Mouse (Mus musculus) right cerebral cortex, postnatal 4 days (tissue): Measurements from ENCODE around the gene Tmem63b.

Experiments
- DNase-seq: peaks from one replicate; pipeline ENCODE4 v3.0.0-alpha.2; 2022

The Tmem63b gene

GRCm38 (mm10) chr17:45686716-45687115 lies at the start of gene Tmem63b:
Tmem63b (minus strand) TSS chr17:45686905.
- no peak for DNase-seq

GRCm38 (mm10) chr17:45735382-45736310 lies 48.9 kb upstream of the Tmem63b start:
- DNase-seq, result peak; percentile 93

GRCm38 (mm10) chr17:45734881-45735280 lies 48.2 kb upstream of the Tmem63b start:
- no peak for DNase-seq

GRCm38 (mm10) chr17:45734333-45734732 lies 47.6 kb upstream of the Tmem63b start:
- no peak for DNase-seq

GRCm38 (mm10) chr17:45733735-45734301 lies 47.1 kb upstream of the Tmem63b start, which contains the start of gene 1600014C23Rik:
1600014C23Rik (minus strand) TSS chr17:45733844.
- peak; percentile 80 for DNase-seq

- DNase-seq, result no peak
These were observed 46.5 kb upstream of the Tmem63b start for GRCm38 (mm10) chr17:45733038-45733734.

- peak; percentile 89 for DNase-seq
These were observed 44.6 kb upstream of the Tmem63b start for GRCm38 (mm10) chr17:45731172-45731864.

- no peak for DNase-seq
These were observed 44.0 kb upstream of the Tmem63b start for GRCm38 (mm10) chr17:45730696-45731095.

GRCm38 (mm10) chr17:45729387-45729786 lies 42.7 kb upstream of the Tmem63b start:
- DNase-seq, result no peak

GRCm38 (mm10) chr17:45727983-45728723 lies 41.4 kb upstream of the Tmem63b start:
- DNase-seq, result no peak

- DNase-seq, result no peak
These were observed 40.8 kb upstream of the Tmem63b start for GRCm38 (mm10) chr17:45727481-45727880.

GRCm38 (mm10) chr17:45726249-45726648 lies 39.5 kb upstream of the Tmem63b start:
- no peak for DNase-seq

- DNase-seq, result no peak
These were observed 37.8 kb upstream of the Tmem63b start for GRCm38 (mm10) chr17:45724574-45724921.

- peak; percentile 94 for DNase-seq
These were observed 37.2 kb upstream of the Tmem63b start for GRCm38 (mm10) chr17:45723732-45724573.

GRCm38 (mm10) chr17:45718323-45718722 lies 31.6 kb upstream of the Tmem63b start:
- peak; percentile 68 for DNase-seq

GRCm38 (mm10) chr17:45711525-45711924 lies 24.8 kb upstream of the Tmem63b start:
- no peak for DNase-seq

- no peak for DNase-seq
These were observed 23.7 kb upstream of the Tmem63b start for GRCm38 (mm10) chr17:45710407-45710806.

- no peak for DNase-seq
These were observed 23.1 kb upstream of the Tmem63b start for GRCm38 (mm10) chr17:45709829-45710228.

GRCm38 (mm10) chr17:45708179-45708578 lies 21.5 kb upstream of the Tmem63b start:
- no peak for DNase-seq

GRCm38 (mm10) chr17:45707376-45707775 lies 20.7 kb upstream of the Tmem63b start:
- no peak for DNase-seq

GRCm38 (mm10) chr17:45706796-45707195 lies 20.1 kb upstream of the Tmem63b start:
- no peak for DNase-seq
